23 mouse cellular contexts compared by ENCODE assay signal in genomic region chr6:25320291-25320844, GRCm38 (mm10).
A peak's percentile ranks its signal among the peaks of the same experiment; 100 is the strongest.
DNase-seq lines count a peak whose midpoint lies in the region; ATAC-seq and TF ChIP-seq lines count a peak whose summit lies in the region.
"Had no signal": no experiment of that assay in that cellular context is flagged by ENCODE, and none has a peak within 500 bp of the region (broad histone marks: within the 10 kb centered on the region; RNA-seq: fewer than 3 reads in every experiment).

No protein-coding gene starts in this region.

- no peaks in the 10 kb centered on the region for H3K27me3 ChIP-seq in midbrain, embryonic 14.5 days (ENCODE audit: control insufficient read depth, insufficient read depth, low read length)
- H3K27me3 ChIP-seq in midbrain, postnatal 0 days (ENCODE audit: insufficient read depth, low read length), result no peaks in the 10 kb centered on the region
- H3K27me3 ChIP-seq: embryonic facial prominence, embryonic 15.5 days; heart, embryonic 15.5 days; hindbrain, embryonic 13.5 days had no signal

- H3K9me3 ChIP-seq in midbrain, embryonic 14.5 days (ENCODE audit: control insufficient read depth, low read length), result no peaks in the 10 kb centered on the region
- no peaks in the 10 kb centered on the region for H3K9me3 ChIP-seq in midbrain, postnatal 0 days (ENCODE audit: low read length)
- H3K9me3 ChIP-seq: embryonic facial prominence, embryonic 15.5 days; forebrain, embryonic 10.5 days; heart, embryonic 15.5 days; hindbrain, embryonic 13.5 days had no signal

- peak; percentile 2 to 12 for DNase-seq in frontal cortex, postnatal 36 days (ENCODE audit: low spot score in 2 of 2)
- no peak for DNase-seq in frontal cortex, postnatal 10 days (ENCODE audit: low spot score in 2 of 2)
- DNase-seq in midbrain, embryonic 14.5 days, result peak; percentile 2
- DNase-seq in midbrain, postnatal 0 days (ENCODE audit: low spot score), result no peak
- peak; percentile 20 for DNase-seq in brain, adult 2 months (ENCODE audit: low read depth, low spot score)
- peak; percentile 6 for DNase-seq in telencephalon, adult 2 months (ENCODE audit: low read depth, low spot score)
- DNase-seq in cerebellum, adult 11 months, result no peak
- DNase-seq: adrenal gland, adult 8-10 months; adrenal gland, postnatal 36 days; cerebellum, adult 18-20 months; cerebellum, adult 9-11 months; cerebellum, postnatal 36 days; gastrocnemius, postnatal 14 days; heart, adult 2 months; heart, postnatal 14 days had no signal

- H3K9ac ChIP-seq in midbrain, embryonic 14.5 days (replicated peaks; ENCODE audit: low read length), result no peak overlapping the region
- H3K9ac ChIP-seq in midbrain, postnatal 0 days (replicated peaks; ENCODE audit: low read length, poor library complexity, severe bottlenecking), result no peak overlapping the region
- H3K9ac ChIP-seq: embryonic facial prominence, embryonic 15.5 days; heart, embryonic 15.5 days; hindbrain, embryonic 13.5 days had no signal

- H3K27ac ChIP-seq in midbrain, embryonic 14.5 days (replicated peaks; ENCODE audit: low read depth, low read length), result no peak overlapping the region
- H3K27ac ChIP-seq in midbrain, postnatal 0 days (ENCODE audit: low read depth, low read length), result no peak overlapping the region
- H3K27ac ChIP-seq: embryonic facial prominence, embryonic 15.5 days; forebrain, embryonic 10.5 days; heart, adult 2 months; heart, embryonic 15.5 days; hindbrain, embryonic 13.5 days; hindbrain, postnatal 0 days had no signal

- 78% methylated on average over 6 of the region's 6 CpGs for WGBS in midbrain, embryonic 14.5 days
- WGBS in midbrain, postnatal 0 days, result 61% methylated on average over 6 of the region's 6 CpGs

- no peak overlapping the region for H3K4me2 ChIP-seq in midbrain, embryonic 14.5 days (ENCODE audit: low read length)
- H3K4me2 ChIP-seq in midbrain, postnatal 0 days (ENCODE audit: low read depth, low read length, poor library complexity, severe bottlenecking), result no peak overlapping the region
- H3K4me2 ChIP-seq: embryonic facial prominence, embryonic 15.5 days; heart, embryonic 11.5 days; heart, embryonic 15.5 days; hindbrain, embryonic 13.5 days had no signal

- H3K4me3 ChIP-seq in midbrain, embryonic 14.5 days (replicated peaks; ENCODE audit: low read depth, low read length), result no peak overlapping the region
- H3K4me3 ChIP-seq in midbrain, postnatal 0 days (ENCODE audit: low read depth, low read length), result no peak overlapping the region
- H3K4me3 ChIP-seq: embryonic facial prominence, embryonic 15.5 days; erythroblast, embryonic 14.5 days; forebrain, embryonic 10.5 days; heart, adult 2 months; heart, embryonic 15.5 days; hindbrain, embryonic 13.5 days had no signal

- no peak for ATAC-seq in midbrain, embryonic 14.5 days (ENCODE audit: low FRiP score, low TSS enrichment)
- no peak for ATAC-seq in midbrain, postnatal 0 days (ENCODE audit: low FRiP score)
- ATAC-seq: forebrain, embryonic 14.5 days; hindbrain, postnatal 0 days had no signal

- H3K36me3 ChIP-seq in midbrain, embryonic 14.5 days (ENCODE audit: control insufficient read depth, insufficient read depth, low read length), result no peaks in the 10 kb centered on the region
- H3K36me3 ChIP-seq in midbrain, postnatal 0 days (ENCODE audit: insufficient read depth, low read length), result no peaks in the 10 kb centered on the region
- H3K36me3 ChIP-seq: embryonic facial prominence, embryonic 15.5 days; forebrain, embryonic 10.5 days; heart, embryonic 15.5 days; hindbrain, embryonic 13.5 days had no signal

- H3K4me1 ChIP-seq in midbrain, embryonic 14.5 days (ENCODE audit: control insufficient read depth, insufficient read depth, low read length), result no peaks in the 10 kb centered on the region
- H3K4me1 ChIP-seq in midbrain, postnatal 0 days (ENCODE audit: insufficient read depth, low read length), result no peaks in the 10 kb centered on the region
- H3K4me1 ChIP-seq: embryonic facial prominence, embryonic 15.5 days; forebrain, embryonic 10.5 days; hindbrain, embryonic 13.5 days had no signal

- TF ChIP-seq CTCF in midbrain, postnatal 0 days (IDR thresholded peaks at IDR 0.05), result no peak

Comparison
In these comparisons a context has a peak if more than half of its experiments do, and no peak if none do; other contexts are left out.
1. DNase-seq: peak in frontal cortex, postnatal 36 days (2 of 2), midbrain, embryonic 14.5 days (single experiment), brain, adult 2 months (single experiment) and telencephalon, adult 2 months (single experiment); none in frontal cortex, postnatal 10 days (0 of 2), midbrain, postnatal 0 days (single experiment) and cerebellum, adult 11 months (single experiment).